Mouse (Mus musculus) CH12.LX (cell line): ENCODE measurements around the gene Rps6kb2. TPM values are rescaled to one million over a fixed set of nuclear protein-coding genes. Genes with fewer than 3 reads are reported as not detected.

Experiments
- DNase-seq: peaks from one replicate; pipeline ENCODE4 v3.0.0-alpha.2; 2013; ENCODE audit errors: extremely low read depth
- H3K27ac ChIP-seq: 2 replicates; pipeline ENCODE4 v1.5.1; 2012; ENCODE audit warnings: low read depth, mild to moderate bottlenecking, control low read depth, moderate library complexity; ENCODE audit not compliant: insufficient read depth
- H3K27me3 ChIP-seq: replicated peaks from 2 replicates; pipeline ENCODE3; 2012; ENCODE audit warnings: inconsistent platforms
- H3K36me3 ChIP-seq, 2 experiments: replicated peaks in 1 of 2; 2 replicates each; pipeline versions ENCODE3 to v1.6.1; 2012; ENCODE audit warnings: inconsistent platforms in 1 of 2, low read length in 1 of 2, mild to moderate bottlenecking in 1 of 2, mixed read lengths in 1 of 2, moderate library complexity in 1 of 2; ENCODE audit not compliant: control insufficient read depth in 1 of 2, insufficient read depth in 1 of 2
- H3K4me1 ChIP-seq, 2 experiments: 2 replicates each; pipeline ENCODE4 v1.6.1; 2012; ENCODE audit warnings: inconsistent platforms in 1 of 2, moderate library complexity in 1 of 2; ENCODE audit not compliant: insufficient read depth in 2 of 2, control insufficient read depth in 1 of 2
- H3K4me2 ChIP-seq: 2 replicates; pipeline ENCODE4 v1.6.1; 2012; ENCODE audit warnings: low read depth, mild to moderate bottlenecking, control low read depth; ENCODE audit not compliant: poor library complexity, insufficient read depth, severe bottlenecking
- H3K4me3 ChIP-seq, 3 experiments: fragments of 150-350 bp in 1 of 3; sonication (generic) in 1 of 3; replicated peaks in 1 of 3; 2 replicates each; pipeline versions ENCODE3 to v1.5.1; 2011 to 2012; ENCODE audit warnings: low read depth in 2 of 3, low read length in 2 of 3, mild to moderate bottlenecking in 2 of 3, moderate library complexity in 2 of 3, control low read depth in 1 of 3, improper control_type of control experiment in 1 of 3, inconsistent platforms in 1 of 3, mixed read lengths in 1 of 3; ENCODE audit not compliant: poor library complexity in 1 of 3
- H3K79me2 ChIP-seq: replicated peaks from 2 replicates; pipeline ENCODE4 v1.6.1; 2012; ENCODE audit warnings: mild to moderate bottlenecking, moderate library complexity; ENCODE audit not compliant: control insufficient read depth, poor library complexity, insufficient read depth, severe bottlenecking; ENCODE audit errors: extremely low read depth
- H3K9ac ChIP-seq: 2 replicates; pipeline ENCODE4 v1.6.1; 2012; ENCODE audit warnings: low read depth, mild to moderate bottlenecking, control low read depth, moderate library complexity; ENCODE audit not compliant: insufficient read depth
- H3K9me3 ChIP-seq: replicated peaks from 2 replicates; pipeline ENCODE3; 2012; ENCODE audit warnings: low read length, inconsistent platforms, mixed read lengths
- CHD2 ChIP-seq: IDR thresholded peaks from 2 replicates; pipeline ENCODE4 v1.6.1; 2011; ENCODE audit warnings: low read length, improper control_type of control experiment
- CTCF ChIP-seq, 2 experiments: IDR thresholded peaks in 1 of 2; conservative IDR thresholded peaks in 1 of 2; 2 replicates each; pipeline ENCODE4 v1.5.1; 2011 to 2012; ENCODE audit warnings: low read depth in 2 of 2, low read length in 2 of 2, improper control_type of control experiment in 1 of 2, inconsistent platforms in 1 of 2, mild to moderate bottlenecking in 1 of 2, moderate library complexity in 1 of 2
- E2F4 ChIP-seq: IDR thresholded peaks from 2 replicates; pipeline ENCODE4 v1.6.1; 2011; ENCODE audit warnings: low read depth, low read length, improper control_type of control experiment; ENCODE audit not compliant: insufficient replicate concordance
- ELF1 ChIP-seq: IDR thresholded peaks from 2 replicates; pipeline ENCODE4 v1.6.1; 2014; ENCODE audit warnings: low read depth, mild to moderate bottlenecking, inconsistent platforms, low read length, improper control_type of control experiment
- ETS1 ChIP-seq: conservative IDR thresholded peaks from 2 replicates; pipeline ENCODE4 v1.6.1; 2012; ENCODE audit warnings: low read depth, mild to moderate bottlenecking, inconsistent platforms, low read length, improper control_type of control experiment, moderate library complexity
- HCFC1 ChIP-seq: IDR thresholded peaks from 2 replicates; pipeline ENCODE4 v1.6.1; 2012; ENCODE audit warnings: low read depth, mild to moderate bottlenecking, inconsistent platforms, low read length, improper control_type of control experiment
- IRF4 ChIP-seq: IDR thresholded peaks from 2 replicates; pipeline ENCODE4 v1.6.1; 2014; ENCODE audit warnings: low read depth, mild to moderate bottlenecking, inconsistent platforms, low read length, improper control_type of control experiment
- JUN ChIP-seq: IDR thresholded peaks from 2 replicates; pipeline ENCODE4 v1.6.1; 2011; ENCODE audit warnings: low read depth, mild to moderate bottlenecking, low read length, improper control_type of control experiment, moderate library complexity; ENCODE audit not compliant: insufficient read depth
- KAT2A ChIP-seq: IDR thresholded peaks from 2 replicates; pipeline ENCODE4 v1.6.1; 2012; ENCODE audit warnings: low read length, improper control_type of control experiment, inconsistent platforms; ENCODE audit not compliant: insufficient replicate concordance
- MAFK ChIP-seq: IDR thresholded peaks from 2 replicates; pipeline ENCODE4 v1.6.1; 2011; ENCODE audit warnings: low read length, improper control_type of control experiment; ENCODE audit not compliant: insufficient replicate concordance
- MEF2A ChIP-seq: IDR thresholded peaks from 2 replicates; pipeline ENCODE4 v1.6.1; 2014; ENCODE audit warnings: low read depth, mild to moderate bottlenecking, inconsistent platforms, low read length, improper control_type of control experiment, borderline replicate concordance
- MXI1 ChIP-seq: IDR thresholded peaks from 2 replicates; pipeline ENCODE4 v1.6.1; 2011; ENCODE audit warnings: mild to moderate bottlenecking, low read depth, low read length, improper control_type of control experiment
- MYC ChIP-seq: IDR thresholded peaks from 2 replicates; pipeline ENCODE4 v1.6.1; 2011; ENCODE audit warnings: low read depth, mild to moderate bottlenecking, improper control_type of control experiment, low read length
- PAX5 ChIP-seq: IDR thresholded peaks from 2 replicates; pipeline ENCODE4 v1.6.1; 2012; ENCODE audit warnings: low read length, inconsistent platforms, mixed read lengths
- POLR2A ChIP-seq: IDR thresholded peaks from 2 replicates; pipeline ENCODE4 v1.6.1; 2011; ENCODE audit warnings: low read depth, mild to moderate bottlenecking, improper control_type of control experiment, low read length
- RAD21 ChIP-seq: IDR thresholded peaks from 2 replicates; pipeline ENCODE4 v1.6.1; 2011; ENCODE audit warnings: low read depth, mild to moderate bottlenecking, low read length, improper control_type of control experiment, moderate library complexity
- RCOR1 ChIP-seq: conservative IDR thresholded peaks from 2 replicates; pipeline ENCODE4 v1.6.1; 2012; ENCODE audit warnings: low read depth, mild to moderate bottlenecking, inconsistent platforms, low read length, improper control_type of control experiment
- SIN3A ChIP-seq: IDR thresholded peaks from 2 replicates; pipeline ENCODE4 v1.6.1; 2012; ENCODE audit warnings: low read length, improper control_type of control experiment, inconsistent platforms
- SMC3 ChIP-seq: IDR thresholded peaks from 2 replicates; pipeline ENCODE4 v1.6.1; 2011; ENCODE audit warnings: low read depth, low read length, improper control_type of control experiment
- UBTF ChIP-seq: IDR thresholded peaks from 2 replicates; pipeline ENCODE4 v1.6.1; 2012; ENCODE audit warnings: low read depth, mild to moderate bottlenecking, inconsistent platforms, low read length, improper control_type of control experiment, moderate library complexity
- ZC3H11A ChIP-seq: IDR thresholded peaks from 2 replicates; pipeline ENCODE4 v1.6.1; 2012; ENCODE audit warnings: low read depth, mild to moderate bottlenecking, inconsistent platforms, low read length, improper control_type of control experiment
- ZKSCAN1 ChIP-seq: IDR thresholded peaks from 2 replicates; pipeline ENCODE4 v1.6.1; 2012; ENCODE audit warnings: low read depth, inconsistent platforms, low read length, improper control_type of control experiment, borderline replicate concordance
- ZMIZ1 ChIP-seq: IDR thresholded peaks from 2 replicates; pipeline ENCODE4 v1.6.1; 2012; ENCODE audit warnings: low read depth, mild to moderate bottlenecking, inconsistent platforms, low read length, improper control_type of control experiment
- ZNF384 ChIP-seq: IDR thresholded peaks from 2 replicates; pipeline ENCODE4 v1.6.1; 2012; ENCODE audit warnings: low read depth, low read length, improper control_type of control experiment, inconsistent platforms
- dilution Hi-C: fragments of 300-500 bp; cut with MboI; formaldehyde crosslinking; loops from 2 replicates; pipeline ENCODE4 v1.14.3; 2020; ENCODE audit warnings: low sequenced_read_pairs; ENCODE audit not compliant: extremely low pct_unique_long_range_greater_than_20kb, extremely low pct_ligation_motif_present
- in situ Hi-C: fragments of 300-500 bp; cut with MboI; formaldehyde crosslinking; loops from 3 replicates; pipeline ENCODE4 v1.14.3; 2019; ENCODE audit warnings: low sequenced_read_pairs, low pct_ligation_motif_present, low pct_unique_long_range_greater_than_20kb, mixed read lengths
- polyA plus RNA-seq: library from polyadenylated mRNA; unstranded; fragments of >175 nt; gene quantifications from 2 replicates; pipeline ENCODE4 v1.2.1, GENCODE M21; 2012; ENCODE audit warnings: low read depth; ENCODE audit not compliant: insufficient read length
- total RNA-seq, 2 experiments: library from RNA; depleted of rRNA; stranded (reverse); fragments of 300-350 nt in 1 of 2; fragments of >200 nt in 1 of 2; gene quantifications; 2 replicates each; pipeline ENCODE4 v1.2.3; 2012 to 2014

The Rps6kb2 gene
- total and polyA plus RNA-seq, 3 experiments: 9.7 to 26.6 (median 20.7) TPM

GRCm38 (mm10) chr19:4203148-4203547 lies 40.0 kb upstream of the Rps6kb2 start:
- no peak overlapping the region for H3K4me2 ChIP-seq
- H3K9me3 ChIP-seq: no peaks in the 10 kb centered on the region
- no peak overlapping the region for H3K27ac ChIP-seq
- peaks cover 12 to 25% of the 10 kb centered on the region in 2 experiments for H3K36me3 ChIP-seq
- H3K79me2 ChIP-seq: peaks cover 12% of the 10 kb centered on the region; the same call in 1 of the 2 replicates
- dilution Hi-C loops: no loop called here
- no peak overlapping the region for H3K4me3 ChIP-seq
- in situ Hi-C loops: loop anchor here (5.0 kb wide), 2 partner anchors 34 to 76 kb away; partner anchors contain the start of gene Aip
- H3K27me3 ChIP-seq: peaks cover 5% of the 10 kb centered on the region
- TF ChIP-seq ZKSCAN1 (no peak), SIN3A (no peak), E2F4 (no peak), MEF2A (no peak), UBTF (no peak), MAFK (no peak), RCOR1 (no peak), MYC (no peak), CTCF (conservative IDR thresholded peaks at IDR 0.05 in 1 of 2, IDR thresholded peaks at IDR 0.05 in 1 of 2; ENCODE audit: low read depth in 2 of 2, low read length in 2 of 2) (peak in 1 of 2 experiments; percentile 58; a peak in 2 of 4 replicates), RAD21 (peak; percentile 52), ETS1 (no peak), IRF4 (no peak), ZC3H11A (peak; percentile 28; the same call in 1 of the 2 replicates), PAX5 (no peak), ZNF384 (peak; percentile 26; the same call in 1 of the 2 replicates), POLR2A (no peak), SMC3 (peak; percentile 45), HCFC1 (no peak), KAT2A (no peak), JUN (no peak), MXI1 (no peak), ZMIZ1 (no peak), ELF1 (0 out of 2 replicates have a peak, but pooled peaks have one; percentile 24), CHD2 (no peak)
- DNase-seq: no peak
- no peak overlapping the region for H3K9ac ChIP-seq
- peaks cover 15 to 51% of the 10 kb centered on the region in 2 experiments for H3K4me1 ChIP-seq
